Mouse (Mus musculus): Measurements from ENCODE around the gene Apoa2.

The Apoa2 gene

GRCm38 (mm10) chr1:171232800-171233730 lies 8.2 kb downstream of the Apoa2 start:
- in situ Hi-C loops (cut with MboI; ENCODE audit: unreplicated experiment in 2 of 2), result loop anchor here (25.0 kb wide), 2 partner anchors 221 to 596 kb away; partner anchors contain the start of genes Fcgr4 (in 1 of the 2) and Olfml2b (in 1 of the 2)

DNA sequence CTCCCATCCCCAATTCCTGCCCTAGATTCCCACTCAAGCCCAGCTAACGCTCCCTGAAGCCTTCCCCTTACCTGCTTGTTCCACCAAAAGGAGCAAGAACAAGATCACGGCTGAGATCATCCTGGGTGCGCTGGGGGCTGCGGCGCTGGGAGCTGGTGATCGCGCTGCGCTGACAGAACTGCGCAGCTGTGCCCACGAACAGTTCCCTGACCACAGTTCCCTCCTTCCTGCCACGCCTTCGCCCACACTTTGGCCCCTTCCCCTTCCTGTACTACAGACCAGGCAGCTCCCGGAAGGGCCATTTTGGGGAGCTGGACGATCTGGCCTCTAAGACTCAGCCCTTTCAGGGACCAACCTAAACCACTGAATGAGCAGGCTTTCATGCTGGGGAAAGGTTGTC lies 9.3 kb downstream of the Apoa2 start, which contains the start of gene Fcer1g:
Gene Fcer1g, minus strand, starts transcription at position 240 of the 400 bp plus-strand sequence.
- in situ Hi-C loops (cut with MboI; ENCODE audit: unreplicated experiment in 2 of 2), result loop anchor here (25.0 kb wide), 2 partner anchors 222 to 597 kb away; partner anchors contain the start of genes Fcgr4 (in 1 of the 2) and Olfml2b (in 1 of the 2)

- in situ Hi-C loops (cut with MboI; ENCODE audit: unreplicated experiment in 2 of 2), result loop anchor here (25.0 kb wide), 2 partner anchors 222 to 597 kb away; partner anchors contain the start of genes Fcgr4 (in 1 of the 2) and Olfml2b (in 1 of the 2)
These were observed 9.7 kb downstream of the Apoa2 start for GRCm38 (mm10) chr1:171234538-171234937.

GRCm38 (mm10) chr1:171235791-171236190 lies 10.9 kb downstream of the Apoa2 start:
- in situ Hi-C loops (cut with MboI; ENCODE audit: unreplicated experiment in 2 of 2), result loop anchor here (25.0 kb wide), 2 partner anchors 223 to 598 kb away; partner anchors contain the start of genes Fcgr4 (in 1 of the 2) and Olfml2b (in 1 of the 2)

DNA sequence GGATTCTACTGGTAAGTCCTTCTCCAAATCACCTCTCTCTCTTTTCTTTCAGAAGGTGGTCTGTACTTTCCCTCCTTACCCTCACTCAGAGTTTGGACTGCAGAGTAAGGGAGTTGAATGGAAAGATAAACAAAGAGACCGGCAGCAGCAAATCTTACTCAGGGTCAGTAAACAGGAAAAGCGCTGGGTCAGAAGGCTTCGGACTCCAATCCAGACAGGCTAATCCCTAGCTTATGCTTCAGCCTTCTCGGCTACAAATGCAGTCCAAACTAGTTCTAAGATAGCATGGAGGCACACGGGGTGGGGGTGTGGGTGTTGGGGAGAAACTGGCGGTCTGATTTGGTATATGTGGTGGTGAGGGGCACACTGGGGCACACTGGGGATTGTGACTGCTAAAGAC lies 12.6 kb downstream of the Apoa2 start:
- in situ Hi-C loops (cut with MboI; ENCODE audit: unreplicated experiment in 2 of 2), result loop anchor here (25.0 kb wide), 2 partner anchors 225 to 600 kb away; partner anchors contain the start of genes Fcgr4 (in 1 of the 2) and Olfml2b (in 1 of the 2)

GRCm38 (mm10) chr1:171238463-171238862 lies 13.6 kb downstream of the Apoa2 start:
- in situ Hi-C loops (cut with MboI; ENCODE audit: unreplicated experiment in 2 of 2), result loop anchor here (25.0 kb wide), 2 partner anchors 226 to 601 kb away; partner anchors contain the start of genes Fcgr4 (in 1 of the 2) and Olfml2b (in 1 of the 2)

DNA sequence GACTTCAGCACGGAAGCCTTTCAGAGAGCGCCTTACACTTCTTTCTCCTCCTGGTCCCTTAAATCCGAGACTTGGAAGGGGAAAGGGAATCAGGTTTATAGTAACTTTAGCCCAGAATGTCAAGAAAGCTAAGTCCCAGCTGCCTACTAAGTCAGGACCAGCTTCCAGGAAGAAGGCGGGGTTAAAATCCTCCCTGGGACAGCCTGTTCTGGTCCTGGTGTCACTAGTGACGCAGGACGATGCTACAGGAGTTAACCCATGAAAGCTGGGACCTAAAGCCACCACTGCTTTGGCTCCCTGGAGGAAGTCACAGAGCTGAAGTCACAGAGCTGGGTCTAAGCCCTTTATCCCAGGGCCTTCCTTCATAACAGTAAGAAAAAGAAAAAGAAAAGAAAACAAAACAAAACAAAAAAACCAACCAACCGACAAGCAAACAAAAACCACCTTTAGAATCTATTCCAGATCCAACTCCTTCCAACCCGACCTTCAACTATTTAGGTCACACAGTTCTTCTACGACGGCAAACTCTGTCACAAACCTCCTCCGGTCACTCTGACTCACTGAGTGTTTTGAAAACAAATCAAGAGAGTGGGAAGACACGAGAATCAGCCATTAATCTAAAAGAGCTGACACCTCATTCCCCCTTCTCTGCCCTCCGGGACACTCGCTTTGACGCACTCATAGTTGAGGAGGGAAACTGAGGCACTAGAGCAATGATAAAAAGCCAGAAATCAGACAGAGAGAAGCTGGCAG lies 15.3 kb downstream of the Apoa2 start:
- in situ Hi-C loops (cut with MboI; ENCODE audit: unreplicated experiment in 2 of 2), result loop anchor here (25.0 kb wide), 2 partner anchors 228 to 603 kb away; partner anchors contain the start of genes Fcgr4 (in 1 of the 2) and Olfml2b (in 1 of the 2)

GRCm38 (mm10) chr1:171240911-171241310 lies 16.1 kb downstream of the Apoa2 start:
- in situ Hi-C loops (cut with MboI; ENCODE audit: unreplicated experiment in 2 of 2), result loop anchor here (25.0 kb wide), 2 partner anchors 229 to 604 kb away; partner anchors contain the start of genes Fcgr4 (in 1 of the 2) and Olfml2b (in 1 of the 2)

DNA sequence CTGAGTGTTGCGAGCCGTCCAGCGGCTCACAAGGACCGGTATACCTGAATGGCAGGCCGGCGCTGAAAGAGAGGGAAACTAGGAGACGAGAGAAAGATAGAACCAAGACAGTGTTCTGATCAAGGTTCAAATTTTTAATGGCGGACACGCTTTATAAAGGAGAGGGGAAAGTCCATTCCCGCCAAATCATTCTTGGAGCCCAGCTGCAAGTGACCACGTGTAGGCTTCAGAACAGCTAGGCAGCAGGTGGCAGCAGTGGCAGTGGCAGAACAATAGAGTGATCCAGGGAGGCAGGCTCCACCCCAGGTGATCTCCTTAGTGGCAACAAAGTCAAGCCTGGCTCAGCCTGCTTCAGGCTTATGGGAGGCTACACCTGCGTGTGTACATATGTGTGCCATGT lies 17.1 kb downstream of the Apoa2 start:
- in situ Hi-C loops (cut with MboI; ENCODE audit: unreplicated experiment in 2 of 2), result loop anchor here (25.0 kb wide), 2 partner anchors 230 to 605 kb away; partner anchors contain the start of genes Fcgr4 (in 1 of the 2) and Olfml2b (in 1 of the 2)

DNA sequence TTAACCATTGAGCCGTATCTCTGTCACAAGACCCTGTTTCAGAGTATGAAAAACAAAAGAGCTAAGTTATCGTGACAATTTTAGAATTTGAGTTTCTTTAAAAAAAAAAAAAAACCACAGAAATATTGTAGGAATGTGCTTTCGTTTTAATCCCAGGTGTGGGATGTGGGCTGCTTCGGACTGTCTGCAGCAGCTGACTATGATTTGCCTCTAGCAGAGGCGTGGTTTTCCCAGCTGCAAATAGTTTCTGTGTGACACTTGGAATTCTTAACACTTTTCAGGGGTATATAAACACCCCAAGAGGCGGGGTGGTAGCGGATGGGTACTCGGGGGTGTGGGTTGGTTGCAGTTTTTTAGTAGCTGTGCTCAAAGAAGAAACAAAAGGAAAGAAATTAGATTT lies 20.5 kb downstream of the Apoa2 start:
- in situ Hi-C loops (cut with MboI; ENCODE audit: unreplicated experiment in 2 of 2), result loop anchor here (25.0 kb wide), 2 partner anchors 233 to 608 kb away; partner anchors contain the start of genes Fcgr4 (in 1 of the 2) and Olfml2b (in 1 of the 2)

- in situ Hi-C loops (cut with MboI; ENCODE audit: unreplicated experiment in 2 of 2), result loop anchor here (25.0 kb wide), 2 partner anchors 235 to 610 kb away; partner anchors contain the start of genes Fcgr4 (in 1 of the 2) and Olfml2b (in 1 of the 2)
These were observed 22.0 kb downstream of the Apoa2 start for GRCm38 (mm10) chr1:171246709-171247452.

- in situ Hi-C loops (cut with MboI; ENCODE audit: unreplicated experiment in 2 of 2), result loop anchor here (25.0 kb wide), 2 partner anchors 235 to 610 kb away; partner anchors contain the start of genes Fcgr4 (in 1 of the 2) and Olfml2b (in 1 of the 2)
These were observed 22.6 kb downstream of the Apoa2 start for GRCm38 (mm10) chr1:171247453-171247841.

GRCm38 (mm10) chr1:171247916-171248315 lies 23.1 kb downstream of the Apoa2 start:
- in situ Hi-C loops (cut with MboI; ENCODE audit: unreplicated experiment in 2 of 2), result loop anchor here (25.0 kb wide), 2 partner anchors 236 to 611 kb away; partner anchors contain the start of genes Fcgr4 (in 1 of the 2) and Olfml2b (in 1 of the 2)

DNA sequence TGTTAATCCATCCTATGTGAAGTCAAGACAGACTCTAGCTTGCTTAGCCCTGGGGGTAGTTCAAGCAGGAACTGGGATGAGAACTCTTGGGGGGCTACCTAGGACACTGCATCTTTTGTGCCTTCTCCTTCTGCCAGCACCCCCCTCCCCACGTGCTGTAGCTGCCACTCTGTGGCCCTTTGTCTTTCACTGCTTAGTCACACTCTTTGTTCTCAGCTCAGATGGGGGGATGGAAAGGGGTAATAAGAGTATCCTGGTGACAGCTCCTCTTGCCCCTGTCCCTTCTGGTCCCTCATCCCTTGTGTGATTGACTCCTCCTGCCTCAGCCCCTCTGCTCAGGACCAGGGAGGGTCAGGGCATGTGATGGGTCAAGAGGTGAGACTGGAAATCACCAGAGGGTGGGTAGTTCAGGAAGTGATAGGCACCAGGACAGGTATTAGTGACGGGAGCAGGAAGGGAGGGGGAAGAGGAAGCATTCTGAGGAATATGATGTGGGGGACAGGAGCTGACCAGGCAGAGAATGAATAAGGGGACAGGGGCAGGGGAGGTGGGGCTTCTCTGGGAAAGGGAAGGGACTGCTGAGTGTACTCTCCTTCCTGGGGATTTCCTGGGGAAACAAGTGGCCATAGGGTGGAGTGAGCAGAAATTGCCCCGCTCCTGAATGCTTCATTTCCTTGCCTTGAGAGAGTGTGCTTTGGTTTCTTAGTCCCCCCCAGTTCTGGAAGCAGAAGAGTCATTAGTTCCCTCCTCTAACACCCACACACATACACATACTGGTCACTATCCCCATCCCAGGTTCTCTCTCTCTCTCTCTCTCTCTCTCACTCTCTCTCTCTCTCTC lies 23.8 kb downstream of the Apoa2 start:
- in situ Hi-C loops (cut with MboI; ENCODE audit: unreplicated experiment in 2 of 2), result loop anchor here (25.0 kb wide), 2 partner anchors 236 to 611 kb away; partner anchors contain the start of genes Fcgr4 (in 1 of the 2) and Olfml2b (in 1 of the 2)

DNA sequence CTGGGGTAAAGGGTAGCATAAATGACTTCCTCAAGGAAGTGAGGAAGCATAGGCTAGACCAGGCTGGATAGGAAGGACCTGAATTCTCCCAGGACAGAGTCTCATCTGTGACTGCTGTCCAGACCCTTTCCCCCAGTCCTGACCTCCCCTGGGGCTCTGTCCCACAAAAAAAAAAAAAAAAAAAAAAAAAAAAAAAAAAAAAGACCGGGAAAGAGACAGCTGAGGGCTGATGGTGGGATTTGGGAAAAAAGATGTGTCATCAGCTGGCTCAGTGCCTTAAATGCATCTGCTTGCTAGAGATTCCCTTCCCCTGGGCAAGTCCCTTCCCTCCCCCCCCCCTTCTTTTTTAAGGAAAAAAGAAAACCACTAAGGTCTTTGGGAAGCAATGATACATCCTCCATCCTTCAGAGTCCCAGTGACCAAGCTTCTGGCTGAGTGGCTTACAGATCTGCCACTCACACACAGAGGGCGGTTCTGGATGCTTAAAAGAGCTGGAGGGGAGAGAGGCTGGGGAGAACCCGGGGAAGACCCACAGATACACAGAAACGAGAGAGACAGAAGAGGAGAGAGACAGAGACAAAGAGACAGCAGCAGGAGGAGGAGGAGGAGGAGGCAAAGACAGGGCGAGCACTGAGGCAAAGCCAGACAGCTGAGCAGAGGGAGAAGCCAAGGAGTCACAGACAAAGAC lies 25.2 kb downstream of the Apoa2 start, which contains the start of gene Adamts4:
Gene Adamts4, plus strand, starts transcription at position 509 of the 688 bp plus-strand sequence.
- in situ Hi-C loops (cut with MboI; ENCODE audit: unreplicated experiment in 2 of 2), result loop anchor here (5.0 to 25.0 kb wide), 5 partner anchors 133 to 613 kb away; partner anchors contain the start of genes Olfml2b (in 2 of the 2) and Fcgr4 (in 1 of the 2)

DNA sequence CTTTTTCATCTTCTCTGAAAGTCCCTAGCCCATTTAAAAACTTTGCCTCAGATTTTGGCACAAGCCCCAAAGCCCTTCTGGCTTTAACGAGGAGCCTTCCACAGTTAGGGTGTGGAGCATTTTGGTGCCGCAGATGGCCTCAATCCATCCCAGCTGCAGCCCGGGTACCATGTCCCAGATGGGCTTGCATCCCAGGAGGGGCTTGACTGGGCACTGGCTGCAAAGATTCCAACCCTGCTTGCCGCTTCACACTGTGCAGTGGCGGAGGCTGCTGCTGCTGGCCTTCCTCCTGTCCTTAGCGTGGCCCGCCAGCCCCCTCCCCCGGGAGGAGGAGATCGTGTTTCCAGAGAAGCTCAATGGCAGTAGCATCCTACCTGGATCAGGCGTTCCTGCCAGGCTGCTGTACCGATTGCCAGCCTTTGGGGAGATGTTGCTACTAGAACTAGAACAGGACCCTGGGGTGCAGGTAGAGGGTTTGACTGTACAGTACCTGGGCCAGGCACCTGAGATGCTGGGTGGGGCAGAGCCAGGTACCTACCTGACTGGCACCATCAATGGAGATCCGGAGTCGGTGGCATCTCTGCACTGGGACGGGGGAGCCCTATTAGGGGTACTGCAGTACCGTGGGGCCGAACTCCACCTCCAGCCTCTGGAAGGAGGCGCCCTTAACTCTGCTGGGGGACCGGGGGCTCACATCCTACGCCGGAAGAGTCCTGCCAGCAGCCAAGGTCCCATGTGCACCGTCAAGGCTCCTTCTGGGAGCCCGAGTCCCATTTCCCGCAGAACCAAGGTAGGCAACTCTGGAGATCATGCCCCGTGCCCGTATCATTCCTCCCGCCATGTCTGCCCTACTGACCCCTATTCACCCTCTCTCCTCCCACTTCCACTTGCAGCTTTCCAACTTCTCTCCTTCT lies 26.1 kb downstream of the Apoa2 start, which contains the start of gene Ndufs2:
Gene Ndufs2, minus strand, starts transcription at position 709 of the 914 bp plus-strand sequence.
- in situ Hi-C loops (cut with MboI; ENCODE audit: unreplicated experiment in 2 of 2), result loop anchor here (5.0 to 25.0 kb wide), 4 partner anchors 134 to 614 kb away; partner anchors contain the start of gene Olfml2b (in 1 of the 2)
